Mouse (Mus musculus) layer of hippocampus, adult 9-10 months (tissue): ENCODE data around the gene Ccr2.
A peak's percentile ranks its signal among the peaks of the same experiment; 100 is the strongest.
"Not testable (repeated sequence)": the region's sequence is repeated elsewhere in the genome, so short reads cannot be mapped to it uniquely, and the experiment has no call there.

Source experiments
- DNase-seq: peaks from one replicate; pipeline ENCODE4 v3.0.0; 2022; ENCODE audit warnings: low spot score

The Ccr2 gene

GRCm38 (mm10) chr9:124118489-124118888 is 16.7 kb downstream of the Ccr2 start:
- DNase-seq, result no peak

GRCm38 (mm10) chr9:124121387-124122184 is 19.8 kb downstream of the Ccr2 start, which contains the start of gene Ccr5:
Ccr5 (plus strand) TSS chr9:124121543.
- no peak for DNase-seq

GRCm38 (mm10) chr9:124125576-124125975 is 23.8 kb downstream of the Ccr2 start:
- no peak for DNase-seq

GRCm38 (mm10) chr9:124126373-124126772 is 24.6 kb downstream of the Ccr2 start:
- DNase-seq, result no peak

- DNase-seq, result no peak
Measured at GRCm38 (mm10) chr9:124127412-124127811, 25.7 kb downstream of the Ccr2 start.

GRCm38 (mm10) chr9:124128379-124128778 is 26.6 kb downstream of the Ccr2 start:
- peak; percentile 59 for DNase-seq

- not testable (repeated sequence) for DNase-seq
Measured at GRCm38 (mm10) chr9:124132899-124133298, 31.1 kb downstream of the Ccr2 start.

- not testable (repeated sequence) for DNase-seq
Measured at GRCm38 (mm10) chr9:124134919-124135318, 33.2 kb downstream of the Ccr2 start.

- DNase-seq, result no peak
Measured at GRCm38 (mm10) chr9:124137619-124138018, 35.9 kb downstream of the Ccr2 start.

GRCm38 (mm10) chr9:124138055-124138775 is 36.5 kb downstream of the Ccr2 start:
- no peak for DNase-seq

- no peak for DNase-seq
Measured at GRCm38 (mm10) chr9:124143678-124144077, 41.9 kb downstream of the Ccr2 start.

- DNase-seq, result no peak
Measured at GRCm38 (mm10) chr9:124146307-124146706, 44.6 kb downstream of the Ccr2 start.
